Mouse (Mus musculus) ES-Bruce4 (cell line): ENCODE results near the gene Shisa7. TPM values are rescaled to one million over a fixed set of nuclear protein-coding genes. Genes with fewer than 3 reads are reported as not detected.

Experiments
- H3K27ac ChIP-seq: 2 replicates; pipeline ENCODE4 v1.5.1; 2012; ENCODE audit warnings: low read length, inconsistent platforms; ENCODE audit not compliant: insufficient read depth
- H3K27me3 ChIP-seq: 2 replicates; pipeline ENCODE4 v1.6.1; 2012; ENCODE audit warnings: mild to moderate bottlenecking, low read length, inconsistent platforms; ENCODE audit not compliant: control insufficient read depth, poor library complexity, insufficient read depth, severe bottlenecking
- H3K36me3 ChIP-seq: 2 replicates; pipeline ENCODE4 v1.6.1; 2012; ENCODE audit warnings: inconsistent platforms, mild to moderate bottlenecking, low read length, moderate library complexity; ENCODE audit not compliant: control insufficient read depth, poor library complexity, insufficient read depth, severe bottlenecking
- H3K4me1 ChIP-seq: one replicate; pipeline ENCODE4 v1.8.1; 2011; ENCODE audit warnings: low read length; ENCODE audit not compliant: control insufficient read depth, insufficient read depth
- H3K4me3 ChIP-seq: 2 replicates; pipeline ENCODE4 v1.5.1; 2011; ENCODE audit warnings: low read depth, mild to moderate bottlenecking, low read length
- H3K9ac ChIP-seq: 2 replicates; pipeline ENCODE4 v1.6.1; 2012; ENCODE audit warnings: low read depth, mild to moderate bottlenecking, inconsistent platforms; ENCODE audit not compliant: poor library complexity, severe bottlenecking
- H3K9me3 ChIP-seq: replicated peaks from 2 replicates; pipeline ENCODE4 v1.6.1; 2012; ENCODE audit warnings: mild to moderate bottlenecking, low read length, inconsistent platforms; ENCODE audit not compliant: control insufficient read depth, poor library complexity, insufficient read depth, severe bottlenecking
- CTCF ChIP-seq: IDR thresholded peaks from one replicate; pipeline ENCODE4 v1.8.1; 2011; ENCODE audit warnings: low read depth, low read length
- EP300 ChIP-seq: IDR thresholded peaks from 2 replicates; pipeline ENCODE4 v1.6.1; 2011; ENCODE audit warnings: low read depth, low read length; ENCODE audit not compliant: insufficient read depth
- POLR2A ChIP-seq: IDR thresholded peaks from one replicate; pipeline ENCODE4 v1.8.1; 2011; ENCODE audit warnings: low read length; ENCODE audit not compliant: insufficient read depth
- polyA plus RNA-seq: library from polyadenylated mRNA; stranded (reverse); fragments of >200 nt; gene quantifications from 2 replicates; pipeline ENCODE4 v1.2.4, GENCODE M21; 2011; ENCODE audit warnings: low read depth; ENCODE audit not compliant: missing spikeins, insufficient read depth, insufficient read length

Shisa7 gene
- polyA plus RNA-seq, 1 experiment = 3.8 TPM

DNA sequence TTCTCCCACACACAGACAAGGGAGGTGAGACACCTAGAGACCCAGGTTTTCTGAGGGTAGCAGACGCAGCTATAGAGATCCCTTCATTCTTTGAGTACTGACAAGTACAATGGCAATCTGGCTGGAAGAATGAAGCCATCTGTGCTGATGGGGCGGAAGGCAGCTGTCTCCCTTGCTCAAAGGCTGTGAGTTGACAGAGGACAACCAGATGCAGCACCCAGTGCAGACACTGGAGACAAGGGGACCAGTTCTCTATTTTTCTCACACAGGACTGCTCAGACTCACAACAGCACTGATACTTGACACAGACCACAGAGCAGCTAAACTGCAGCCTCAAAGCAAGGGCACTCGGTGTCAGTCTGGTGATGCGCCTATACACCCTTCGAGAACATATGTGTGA, 2.4 kb downstream of the Shisa7 start:
- no peak overlapping the region for H3K9ac ChIP-seq
- H3K9me3 ChIP-seq = no peaks in the 10 kb centered on the region
- H3K4me3 ChIP-seq = no peak overlapping the region
- peaks cover 5% of the 10 kb centered on the region for H3K4me1 ChIP-seq
- TF ChIP-seq CTCF (no peak), EP300 (no peak), POLR2A (no peak)
- no peaks in the 10 kb centered on the region for H3K36me3 ChIP-seq
- no peaks in the 10 kb centered on the region for H3K27me3 ChIP-seq
- H3K27ac ChIP-seq = no peak overlapping the region

DNA sequence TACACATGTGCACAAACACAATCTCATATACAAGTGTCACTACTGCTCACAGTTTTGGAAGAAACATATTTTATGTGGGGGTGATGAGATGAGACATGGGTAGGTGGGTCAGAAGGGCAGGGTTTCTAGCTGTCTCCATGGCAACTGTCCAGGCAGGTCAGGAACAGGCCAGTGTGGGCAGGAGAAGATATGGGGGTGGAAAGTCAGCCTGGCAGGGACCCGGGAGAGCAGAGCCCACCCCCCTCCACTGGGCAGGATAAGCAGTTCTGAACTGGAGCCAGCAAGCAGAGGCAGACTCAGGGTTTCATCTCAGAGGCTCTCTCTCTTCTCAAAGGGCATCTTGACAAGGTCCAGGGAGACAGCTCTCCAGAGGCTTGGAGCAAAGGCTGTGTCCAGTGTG, 6.9 kb downstream of the Shisa7 start:
- Histone ChIP-seq H3K27ac (no peak overlapping the region), H3K36me3 (no peaks in the 10 kb centered on the region), H3K9me3 (no peaks in the 10 kb centered on the region), H3K4me3 (no peak overlapping the region), H3K9ac (no peak overlapping the region), H3K4me1 (peaks cover 5% of the 10 kb centered on the region), H3K27me3 (no peaks in the 10 kb centered on the region)
- no peak for TF ChIP-seq POLR2A
- no peak for TF ChIP-seq EP300
- TF ChIP-seq CTCF = no peak

DNA sequence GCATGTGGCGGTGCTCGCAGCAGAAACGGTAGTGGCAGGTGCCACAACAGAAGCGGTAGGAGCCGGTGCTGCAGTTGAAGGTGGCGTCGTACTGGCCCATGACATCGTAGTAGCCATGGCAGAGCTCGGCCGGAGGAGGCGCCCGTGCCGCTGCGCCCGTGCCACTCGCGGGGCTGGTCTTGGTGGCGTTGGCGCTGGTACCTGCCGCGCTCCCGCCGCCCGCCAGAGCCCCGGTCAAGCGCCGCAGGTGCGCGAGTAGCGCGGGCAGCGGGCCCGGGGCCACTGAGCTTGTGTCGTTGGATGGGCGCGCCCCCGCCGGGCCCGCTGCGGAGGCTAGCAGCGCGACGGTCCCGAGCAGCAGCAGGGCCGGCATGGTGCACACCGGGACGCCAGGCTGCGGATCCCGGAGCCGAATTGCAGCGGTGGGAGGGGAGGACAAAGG, 8.1 kb downstream of the Shisa7 start:
- no peaks in the 10 kb centered on the region for H3K36me3 ChIP-seq
- no peaks in the 10 kb centered on the region for H3K9me3 ChIP-seq
- TF ChIP-seq CTCF = peak; percentile 27
- no peak for TF ChIP-seq POLR2A
- TF ChIP-seq EP300 = no peak
- no peaks in the 10 kb centered on the region for H3K4me1 ChIP-seq
- no peaks in the 10 kb centered on the region for H3K27me3 ChIP-seq
- H3K4me3 ChIP-seq = peak overlapping the region; percentile 50
- no peak overlapping the region for H3K27ac ChIP-seq
- peak overlapping the region; percentile 56 for H3K9ac ChIP-seq

DNA sequence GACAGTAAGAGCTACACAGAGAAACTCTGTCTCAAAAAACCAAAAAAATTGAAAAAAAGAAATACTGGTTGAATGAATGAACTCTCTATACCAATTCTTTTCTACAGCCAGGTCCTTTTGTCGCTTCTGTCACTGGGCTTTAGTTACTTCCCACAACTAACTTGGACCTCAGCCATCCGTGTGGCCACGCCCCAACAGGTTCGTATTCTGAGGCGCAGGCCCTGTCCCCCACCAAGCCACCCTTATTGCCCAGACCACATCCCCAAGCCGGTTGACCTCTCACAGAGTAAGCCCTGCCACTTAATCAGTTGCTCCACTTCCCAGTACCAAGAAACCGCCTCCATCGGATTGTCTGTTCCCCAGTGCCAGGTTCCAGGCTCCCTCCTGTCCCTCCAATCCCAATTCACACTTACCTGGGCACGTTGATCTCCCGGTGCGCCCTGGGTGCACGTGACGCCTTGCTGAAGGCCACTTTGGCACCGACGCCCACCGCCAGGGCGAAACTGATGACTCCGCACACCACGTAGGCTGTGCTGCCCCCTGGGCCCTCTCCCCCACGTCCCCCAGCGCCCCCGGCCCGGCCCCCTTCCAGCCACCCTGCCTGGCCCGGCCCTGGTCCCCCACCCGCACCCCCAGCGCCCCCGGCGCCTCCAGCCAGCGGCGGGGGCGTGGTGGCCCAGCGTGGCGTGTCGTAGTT, 8.7 kb downstream of the Shisa7 start:
- H3K27ac ChIP-seq = no peak overlapping the region
- H3K27me3 ChIP-seq = no peaks in the 10 kb centered on the region
- H3K9ac ChIP-seq = peak overlapping the region; percentile 56
- TF ChIP-seq CTCF = no peak
- no peak for TF ChIP-seq POLR2A
- TF ChIP-seq EP300 = no peak
- H3K4me1 ChIP-seq = no peaks in the 10 kb centered on the region
- peak overlapping the region; percentile 72 for H3K4me3 ChIP-seq
- no peaks in the 10 kb centered on the region for H3K36me3 ChIP-seq
- no peaks in the 10 kb centered on the region for H3K9me3 ChIP-seq

DNA sequence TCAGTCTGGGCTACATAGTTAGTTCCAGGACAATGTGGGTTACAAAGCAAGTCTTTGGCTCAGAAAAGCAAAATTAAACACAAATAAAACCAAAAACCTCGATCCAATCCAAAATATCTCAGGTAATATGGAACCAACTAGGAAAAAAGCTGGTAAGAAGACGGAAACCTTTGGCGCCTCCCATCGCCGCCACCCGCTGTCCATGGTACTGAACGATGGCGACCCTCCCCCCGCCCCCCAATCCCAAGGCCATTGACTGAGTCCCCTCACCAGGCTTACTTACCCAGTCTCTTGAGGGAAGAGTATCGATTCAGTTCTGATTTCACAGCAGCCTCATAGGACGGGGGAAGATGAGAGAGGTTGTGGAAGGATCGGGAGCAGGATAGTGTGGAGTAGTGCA, 14.0 kb downstream of the Shisa7 start:
- no peaks in the 10 kb centered on the region for H3K36me3 ChIP-seq
- TF ChIP-seq EP300 = no peak
- no peak for TF ChIP-seq POLR2A
- TF ChIP-seq CTCF = no peak
- peaks cover 3% of the 10 kb centered on the region for H3K4me1 ChIP-seq
- peak overlapping the region; percentile 11; the same call in 1 of the 2 replicates for H3K4me3 ChIP-seq
- no peaks in the 10 kb centered on the region for H3K9me3 ChIP-seq
- H3K27ac ChIP-seq = no peak overlapping the region
- H3K27me3 ChIP-seq = no peaks in the 10 kb centered on the region
- no peak overlapping the region for H3K9ac ChIP-seq

DNA sequence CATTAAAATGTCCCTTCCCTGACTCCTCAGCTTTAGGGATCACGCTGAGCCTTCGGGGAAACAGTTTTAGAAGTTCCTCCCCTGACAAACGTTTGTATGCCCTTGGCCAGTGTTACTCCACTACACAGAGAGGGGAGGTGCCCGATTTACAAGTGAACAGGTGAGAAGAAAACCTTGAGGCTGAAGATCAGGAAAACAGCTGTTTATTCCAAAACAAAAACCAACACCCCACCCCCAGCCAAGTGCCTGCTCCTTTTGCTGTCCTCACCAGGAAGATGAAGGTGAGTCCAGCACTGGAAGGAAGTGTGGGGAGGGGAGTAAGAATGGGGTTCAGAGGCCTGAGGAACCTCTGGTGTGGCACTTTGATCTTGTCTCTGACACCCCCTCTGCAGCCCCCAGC, 19.1 kb downstream of the Shisa7 start:
- Histone ChIP-seq H3K4me1 (peaks cover 25% of the 10 kb centered on the region), H3K27ac (peak overlapping the region; percentile 67; the same call in 1 of the 2 replicates), H3K27me3 (no peaks in the 10 kb centered on the region), H3K36me3 (no peaks in the 10 kb centered on the region), H3K9ac (peak overlapping the region; percentile 5; the same call in 1 of the 2 replicates), H3K9me3 (no peaks in the 10 kb centered on the region), H3K4me3 (peak overlapping the region; percentile 21; the same call in 1 of the 2 replicates)
- TF ChIP-seq EP300 (peak; percentile 90), CTCF (no peak)
